Mouse (Mus musculus): ENCODE data around the gene Pdcl2.

The Pdcl2 gene

DNA sequence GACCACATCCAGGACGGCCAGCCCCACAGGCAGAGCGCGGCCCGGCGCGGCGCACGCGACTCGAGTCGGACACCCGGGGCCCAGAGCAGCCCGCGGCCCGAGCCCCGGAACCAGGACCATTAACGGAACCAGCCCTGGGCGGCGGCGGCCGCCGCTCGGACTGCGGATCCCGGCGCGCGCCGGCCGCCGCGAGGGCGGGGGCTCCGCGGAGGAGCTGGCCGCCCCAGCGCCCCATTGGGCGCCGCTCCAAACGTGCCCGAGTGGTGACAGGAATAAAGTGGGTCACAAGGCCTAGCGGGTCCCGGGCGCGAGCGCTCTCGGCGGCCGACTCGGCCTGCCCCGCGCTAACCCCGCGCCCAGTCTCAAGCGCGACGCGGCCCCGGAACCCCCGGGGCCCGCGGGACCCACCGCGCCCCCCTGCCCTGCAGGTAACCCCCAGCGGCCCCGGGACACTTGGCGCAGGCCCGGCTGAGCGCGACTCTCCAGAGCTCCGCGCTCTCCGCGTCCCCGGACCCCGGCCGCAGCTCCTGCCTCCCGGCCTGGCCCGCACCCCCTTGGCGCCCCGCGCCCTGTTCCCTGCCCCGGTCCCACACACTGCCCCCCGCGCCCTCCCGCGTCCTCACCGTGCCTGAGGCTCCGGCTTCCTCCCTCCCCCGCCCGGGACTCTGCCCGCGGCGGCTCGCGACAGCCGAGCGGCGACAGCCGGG, 27.1 kb downstream of the Pdcl2 start:
- DNase-seq (ENCODE audit: low read depth, low spot score) = peak; percentile 67

DNA sequence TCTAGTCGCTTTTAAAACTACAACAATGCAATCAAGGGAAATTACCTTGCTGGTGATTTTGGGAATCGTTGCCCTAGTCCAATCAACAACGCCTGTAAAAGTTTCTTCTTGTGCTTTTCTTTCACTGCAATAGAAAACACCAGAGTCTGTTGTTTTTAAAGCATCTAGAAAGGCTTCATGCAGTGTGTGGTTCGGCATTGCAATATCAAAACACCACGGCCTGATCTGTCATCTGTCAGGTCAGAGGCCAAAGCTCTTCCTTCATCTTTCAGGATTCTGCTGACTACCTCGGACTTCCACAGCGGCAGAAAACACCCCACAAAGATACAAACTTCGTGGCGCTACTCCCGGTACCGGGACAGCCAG, 27.6 kb downstream of the Pdcl2 start:
- DNase-seq (ENCODE audit: low read depth, low spot score) = no peak

DNA sequence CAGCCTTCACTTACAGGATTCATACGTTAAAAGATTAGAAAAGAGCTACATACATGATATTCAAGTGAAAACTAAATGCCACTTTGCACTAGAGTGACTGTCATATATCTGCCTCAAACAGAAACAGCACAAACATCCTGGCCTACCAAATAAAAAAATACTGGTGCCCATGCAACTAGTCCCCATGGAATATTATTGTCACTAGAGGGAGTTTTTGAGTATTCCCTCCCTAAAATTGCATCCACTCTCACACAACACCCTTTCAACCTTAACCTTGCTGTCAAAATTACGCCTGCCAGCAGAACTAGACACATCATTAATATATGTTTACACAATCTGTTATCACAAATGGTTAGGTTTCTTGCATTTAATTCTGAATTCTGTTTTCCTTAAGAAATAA, 28.9 kb downstream of the Pdcl2 start:
- no peak for DNase-seq (ENCODE audit: low read depth, low spot score)

DNA sequence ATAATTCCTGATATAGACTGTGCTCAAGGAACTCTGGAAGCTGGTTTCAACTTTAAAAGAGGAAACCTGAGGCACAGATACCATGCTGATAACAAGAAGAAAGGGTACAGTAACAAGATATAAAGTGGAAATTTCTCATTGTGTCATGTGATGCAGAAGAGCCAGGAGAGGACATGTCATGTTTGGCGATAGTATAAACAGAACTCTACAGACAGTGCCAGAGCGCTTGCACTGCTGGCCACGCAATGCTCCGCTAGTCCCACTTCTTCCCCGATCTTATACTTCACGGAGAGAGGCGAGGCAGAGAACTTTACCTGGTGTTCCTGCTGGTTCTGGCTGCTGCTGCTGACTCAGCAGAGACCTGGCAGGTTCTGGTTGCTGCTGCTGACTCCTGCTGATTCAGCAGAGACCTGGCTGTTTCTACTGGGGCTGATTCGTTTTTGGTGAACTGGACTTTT, 41.7 kb downstream of the Pdcl2 start:
- no peak for DNase-seq (ENCODE audit: low read depth, low spot score)

DNA sequence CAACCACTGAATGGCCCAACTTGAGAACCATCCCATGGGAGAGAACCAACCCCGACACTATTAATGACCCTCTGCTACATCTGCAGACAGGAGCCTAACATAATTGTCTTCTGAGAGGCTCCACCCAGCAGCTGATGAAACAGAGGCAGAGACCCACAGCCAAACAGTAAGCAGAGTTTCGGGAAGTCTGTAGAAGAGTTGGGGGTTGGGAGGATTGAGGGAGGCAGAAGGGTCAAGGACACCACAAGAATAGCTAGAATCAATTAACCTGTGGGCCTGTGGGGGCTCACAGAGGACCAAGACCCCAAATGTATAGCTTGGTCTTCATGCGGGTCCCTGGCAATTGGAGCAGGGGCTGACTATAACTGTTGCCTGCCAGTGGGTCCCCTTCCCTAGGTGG, 42.7 kb downstream of the Pdcl2 start:
- no peak for DNase-seq (ENCODE audit: low read depth, low spot score)

DNA sequence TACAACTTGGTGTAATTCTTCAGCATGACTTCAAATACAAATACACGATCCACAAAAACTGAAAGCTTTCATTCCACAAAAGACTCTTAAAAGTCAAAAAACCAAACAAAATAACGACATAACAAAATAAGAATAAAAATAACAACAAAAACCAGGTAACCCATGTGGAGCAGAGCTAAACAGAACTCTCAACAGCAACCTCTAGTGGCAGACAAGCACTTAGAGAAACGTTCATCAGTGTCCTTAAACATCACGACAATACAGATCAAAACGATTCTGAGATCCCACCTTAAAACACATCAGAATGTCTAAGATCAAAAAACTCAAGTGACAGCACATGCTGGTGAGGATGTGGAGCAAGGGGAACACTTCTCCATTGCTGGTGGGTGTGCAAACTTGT, 43.9 kb downstream of the Pdcl2 start:
- no peak for DNase-seq (ENCODE audit: low read depth, low spot score)

DNA sequence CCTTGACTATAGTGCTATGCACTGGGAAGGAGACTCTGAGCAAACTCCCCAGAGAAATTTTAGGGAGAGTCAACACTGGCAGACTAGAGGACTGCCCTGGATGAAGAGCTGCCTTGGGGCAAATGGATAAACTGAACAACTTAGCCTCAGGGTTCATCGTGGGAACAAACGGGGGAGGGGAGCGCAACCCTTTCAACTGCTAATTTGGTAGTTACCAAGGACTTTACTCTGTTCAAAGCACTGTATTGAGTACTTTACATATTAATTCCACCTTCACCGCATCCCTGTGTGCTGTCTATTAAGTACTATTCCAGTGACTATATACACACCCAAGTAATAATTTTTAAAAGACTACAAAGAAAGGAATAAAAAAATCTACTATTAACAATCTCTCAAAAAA, 45.3 kb downstream of the Pdcl2 start:
- DNase-seq (ENCODE audit: low read depth, low spot score) = no peak

DNA sequence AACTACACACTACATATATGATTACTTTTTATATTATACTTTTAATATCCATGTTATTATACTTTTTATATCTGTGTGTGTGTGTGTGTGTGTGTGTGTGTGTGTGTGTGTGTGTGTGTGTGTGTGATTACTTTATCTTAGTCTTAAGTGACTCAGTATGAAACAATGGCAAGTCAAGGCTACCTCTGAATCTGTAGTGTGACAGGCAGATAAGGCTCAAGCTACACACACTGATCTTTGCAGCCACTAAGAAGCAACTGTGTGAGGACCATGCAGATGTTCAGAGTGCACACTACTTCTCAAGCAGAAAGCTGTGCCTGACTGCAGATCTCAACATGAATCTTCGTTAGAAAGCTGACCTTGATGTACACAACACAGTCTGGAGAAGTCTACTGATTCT, 47.1 kb downstream of the Pdcl2 start:
- DNase-seq (ENCODE audit: low read depth, low spot score) = no peak

DNA sequence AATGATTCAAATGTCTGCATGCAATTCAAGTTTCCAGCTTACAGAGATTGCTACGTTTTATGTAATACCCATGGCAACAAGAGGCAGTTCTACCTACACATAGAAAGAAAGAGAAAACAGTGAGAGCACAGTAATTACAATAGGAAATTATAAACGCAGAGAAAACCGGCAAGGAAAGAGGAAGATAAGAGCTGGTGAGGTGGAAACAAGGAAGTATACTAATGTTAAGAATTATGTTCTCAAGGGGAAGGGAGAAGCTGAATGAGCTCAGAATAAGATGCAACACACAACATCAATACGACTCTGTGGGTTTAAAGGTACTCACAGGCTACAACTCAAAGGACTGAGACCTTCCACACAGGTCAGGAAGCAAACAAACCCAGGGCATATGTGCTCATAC, 56.0 kb downstream of the Pdcl2 start:
- no peak for DNase-seq (ENCODE audit: low read depth, low spot score)
